Mouse (Mus musculus) kidney, postnatal 10 days (tissue): ENCODE measurements around the gene Snrk.

Source experiments
- DNase-seq: peaks from one replicate; pipeline ENCODE4 v3.0.0; 2021; ENCODE audit warnings: mixed read lengths

Gene Snrk

DNA sequence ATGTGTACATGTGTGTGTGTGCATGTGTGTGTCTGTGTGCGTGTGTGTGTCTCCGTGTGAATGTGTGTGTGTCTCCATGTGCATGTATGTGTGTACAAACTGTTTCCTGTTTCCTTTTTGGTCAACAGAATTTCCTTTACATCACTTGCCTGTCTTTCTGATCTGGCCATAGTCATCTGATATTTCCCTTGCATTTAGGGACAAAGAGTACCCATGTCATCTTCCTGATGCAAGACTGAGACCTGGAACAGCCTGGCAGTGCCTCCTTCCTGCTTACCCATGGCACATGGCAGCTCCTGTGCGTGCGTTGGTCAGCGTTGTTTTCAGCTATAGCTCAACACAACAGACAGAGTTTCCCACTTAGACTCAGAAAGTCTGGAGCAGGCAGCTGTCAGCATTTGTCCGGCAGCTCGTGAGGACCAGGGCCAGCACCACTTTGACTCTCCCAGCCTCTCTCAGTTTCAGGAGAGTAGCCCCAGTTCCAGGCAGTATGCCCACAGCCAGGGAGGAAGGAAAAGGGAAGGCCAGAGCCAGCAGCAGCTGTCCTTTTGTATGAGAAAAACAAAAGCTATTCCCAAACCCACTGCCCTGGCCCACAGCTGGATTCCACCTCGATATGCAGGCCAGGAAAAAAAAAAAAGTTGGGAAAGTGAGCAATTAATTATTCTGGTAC lies 7.4 kb upstream of the Snrk start:
- peak; percentile 68 for DNase-seq

DNA sequence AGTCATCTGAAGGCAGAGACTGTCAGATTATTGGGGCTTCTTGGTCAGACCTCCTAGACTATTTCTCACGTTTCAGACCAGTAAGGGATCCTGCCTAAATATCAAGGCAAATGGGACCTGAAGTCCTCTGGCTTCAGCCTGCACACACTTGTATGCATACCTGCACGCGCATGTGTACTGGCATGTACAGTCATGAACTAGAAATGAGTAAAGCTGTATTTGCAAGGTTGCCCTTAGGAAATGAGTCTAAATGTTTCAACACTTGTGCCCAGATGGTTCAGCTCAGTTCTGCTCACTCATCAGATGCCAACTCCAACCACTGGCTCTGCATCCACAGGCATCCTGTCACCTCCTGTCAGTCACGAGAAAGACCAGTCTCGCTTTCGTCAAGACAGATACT lies 6.6 kb upstream of the Snrk start:
- no peak for DNase-seq

DNA sequence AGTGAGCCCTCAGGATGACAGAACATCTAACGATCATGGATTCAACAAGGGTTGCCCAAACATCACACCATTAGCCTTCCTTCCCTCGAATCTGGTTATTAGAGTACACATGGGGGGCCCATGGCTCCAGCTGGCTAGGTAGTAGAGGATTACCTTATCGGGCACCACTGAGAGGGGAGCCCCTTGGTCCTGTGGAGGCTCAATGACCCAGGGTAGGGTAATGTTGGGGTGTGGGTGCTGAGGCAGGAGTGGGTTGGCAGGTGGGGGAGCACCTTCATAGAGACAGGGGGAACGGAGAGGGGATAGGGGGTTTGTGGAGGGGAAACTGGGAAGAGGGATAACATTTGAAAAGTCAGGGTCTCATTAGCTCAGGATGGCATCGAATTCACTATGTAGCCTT lies 6.1 kb upstream of the Snrk start:
- DNase-seq: no peak

DNA sequence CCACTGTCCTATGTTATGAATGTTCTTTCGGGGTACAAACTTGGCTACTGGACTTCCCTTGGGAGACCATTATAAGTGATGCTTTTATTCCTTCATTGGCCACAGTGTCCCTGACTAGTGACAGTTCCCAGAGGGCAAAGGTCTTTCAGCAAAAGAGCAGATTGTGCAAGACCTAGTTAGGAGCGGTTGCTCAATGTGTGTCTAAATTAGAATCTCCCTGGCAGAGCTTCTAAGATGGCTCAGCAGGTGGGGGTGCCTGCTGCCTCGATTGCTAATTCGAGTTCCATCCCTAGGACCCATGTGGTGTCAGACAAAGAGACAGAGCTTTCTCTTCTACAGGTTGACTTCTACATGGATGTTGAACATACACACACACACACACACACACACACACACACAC lies 1.5 kb upstream of the Snrk start:
- DNase-seq: no peak

DNA sequence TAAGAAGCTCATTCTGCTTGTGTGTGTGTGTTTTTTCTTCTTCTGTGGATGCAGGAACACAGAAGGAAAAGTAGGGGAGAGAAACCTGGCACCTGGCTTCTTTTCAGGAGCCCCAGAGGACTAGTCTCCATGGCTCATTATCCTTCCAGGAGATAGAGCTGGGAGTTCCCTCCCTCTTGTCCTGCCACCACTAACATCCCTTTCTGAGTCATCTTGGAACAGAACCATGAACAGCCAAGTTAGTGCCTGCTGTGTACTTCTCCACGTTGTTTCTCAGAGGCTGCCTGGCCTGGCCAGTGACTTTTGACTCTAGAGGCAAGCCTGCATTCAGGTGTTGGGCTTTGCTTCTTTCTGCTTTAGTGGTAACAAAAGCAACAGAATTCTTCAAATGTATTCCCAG lies 707 bp upstream of the Snrk start:
- no peak for DNase-seq

DNA sequence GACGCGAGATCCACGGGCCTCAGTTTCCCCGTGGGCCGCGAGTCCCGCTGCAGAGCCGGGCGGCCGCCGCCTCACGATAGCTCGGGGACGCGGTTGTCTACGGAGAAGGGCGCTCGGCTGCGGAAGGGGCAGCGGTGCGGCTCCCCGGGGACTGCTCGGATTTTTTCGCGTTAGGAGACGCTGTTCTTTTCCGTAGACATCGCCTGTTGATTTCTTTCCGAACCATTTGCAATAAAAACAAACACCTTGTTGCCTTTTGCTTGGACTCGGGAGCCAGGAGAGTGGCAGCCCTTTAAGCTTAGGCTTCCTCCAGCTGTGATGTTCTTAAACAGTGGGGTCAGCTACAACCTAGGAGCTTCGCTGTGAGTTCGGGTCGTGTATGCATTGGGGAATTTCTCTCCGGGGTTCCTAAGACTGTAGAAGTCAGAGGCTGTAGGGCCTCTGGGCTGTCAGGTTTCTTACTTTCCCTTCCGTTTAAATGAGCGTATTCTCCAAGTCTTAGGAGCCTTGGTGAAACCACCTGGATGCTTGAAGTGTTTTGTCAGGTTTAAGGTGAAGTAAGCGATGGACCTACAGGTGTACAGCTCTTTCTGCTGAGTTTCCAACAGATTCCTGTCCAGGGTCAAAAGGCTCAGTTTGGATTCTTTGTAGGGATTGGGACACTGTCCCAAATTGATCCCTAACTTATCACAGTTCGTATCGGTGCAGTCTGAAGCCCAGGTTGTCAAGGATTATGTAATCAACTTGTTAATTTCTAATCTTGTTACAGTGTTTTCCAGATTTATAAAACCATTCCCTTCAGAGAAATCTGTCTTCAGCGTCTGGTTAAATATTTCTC lies 845 bp downstream of the Snrk start:
- peak; percentile 65 for DNase-seq

DNA sequence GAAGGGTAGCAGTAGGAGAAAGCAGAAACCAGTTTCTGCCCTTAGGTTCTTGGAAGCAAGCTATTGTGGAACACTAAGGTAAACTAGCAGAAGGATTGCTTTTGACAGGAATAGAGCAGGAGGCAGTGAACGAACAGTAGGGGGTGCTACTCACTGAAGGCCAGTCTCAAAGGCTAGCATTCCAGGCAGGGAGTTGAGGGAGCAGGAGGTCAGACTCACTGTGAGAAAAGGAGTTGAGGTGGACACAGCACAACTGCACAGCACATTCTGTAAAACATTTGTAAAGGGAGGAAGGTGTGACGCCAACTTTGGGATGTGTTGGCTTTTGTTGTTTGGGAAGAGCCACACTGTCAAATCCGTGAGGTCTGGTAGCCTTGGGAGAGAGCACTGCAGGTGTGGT lies 3.0 kb downstream of the Snrk start:
- DNase-seq: peak; percentile 77

DNA sequence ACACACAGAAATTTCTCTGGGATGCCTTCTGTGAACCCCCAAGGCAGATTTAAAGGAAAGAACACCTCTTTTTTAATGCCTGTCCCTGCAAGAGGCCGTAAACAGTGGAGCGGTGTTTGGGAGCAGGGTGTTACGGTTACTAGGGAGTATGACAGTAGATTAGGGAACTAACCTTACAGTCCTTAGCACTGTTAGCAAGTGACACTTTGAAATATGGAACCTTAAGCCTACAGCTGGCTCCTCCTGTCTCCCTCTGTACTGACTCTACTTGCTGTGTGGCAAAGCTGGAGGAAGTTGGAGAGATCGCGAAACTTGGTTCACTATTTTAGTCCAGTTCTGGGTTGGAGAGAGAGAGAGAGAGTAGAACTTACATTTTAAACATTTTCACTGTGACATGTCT lies 5.0 kb downstream of the Snrk start:
- DNase-seq: no peak

DNA sequence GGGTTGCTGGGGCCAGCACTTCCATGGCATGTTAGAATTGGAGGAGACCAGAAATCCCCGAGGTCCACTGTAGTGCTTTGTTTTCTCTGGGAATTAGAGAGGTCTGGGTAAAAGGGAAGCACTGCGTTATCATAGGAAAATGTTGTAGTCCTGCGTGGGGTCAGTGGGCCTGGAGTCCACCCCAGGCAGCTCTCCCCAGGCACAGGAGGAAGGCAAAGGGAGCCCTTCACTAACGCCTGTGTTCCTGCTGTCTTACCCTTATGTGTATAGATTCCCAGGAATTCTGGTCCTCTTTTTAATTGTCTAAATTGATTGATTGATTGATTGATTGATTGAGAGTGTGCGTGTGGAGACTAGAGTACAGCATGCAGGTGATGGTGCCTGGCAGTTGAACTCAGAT lies 6.1 kb downstream of the Snrk start:
- DNase-seq: no peak

DNA sequence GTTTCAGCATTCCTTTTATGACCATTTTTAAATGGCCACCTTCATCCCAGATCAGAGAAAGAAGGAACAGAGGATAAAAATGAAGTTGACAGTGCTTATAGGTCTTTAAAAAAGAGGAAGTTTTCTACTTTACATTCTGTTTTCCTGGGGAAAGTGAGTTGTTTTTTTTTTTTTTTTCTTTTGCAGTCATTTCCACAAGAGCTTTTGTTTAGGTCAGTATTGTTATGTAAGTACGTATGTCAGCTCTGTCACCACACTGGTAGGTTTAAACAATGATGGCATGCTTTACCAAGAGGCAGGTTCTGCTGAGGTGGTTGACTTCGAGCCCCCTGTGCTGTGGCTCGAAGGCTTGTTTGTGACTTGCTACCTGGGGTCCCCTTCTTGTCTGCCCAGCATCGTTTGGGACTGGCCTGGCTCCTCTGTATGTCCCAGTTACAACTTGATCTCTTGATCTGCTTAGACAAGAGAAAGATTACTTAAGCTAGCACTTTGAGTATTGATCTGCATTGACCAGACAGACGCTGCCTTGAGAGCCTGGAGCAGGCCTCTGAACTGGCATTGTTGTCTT lies 8.7 kb downstream of the Snrk start:
- DNase-seq: no peak

DNA sequence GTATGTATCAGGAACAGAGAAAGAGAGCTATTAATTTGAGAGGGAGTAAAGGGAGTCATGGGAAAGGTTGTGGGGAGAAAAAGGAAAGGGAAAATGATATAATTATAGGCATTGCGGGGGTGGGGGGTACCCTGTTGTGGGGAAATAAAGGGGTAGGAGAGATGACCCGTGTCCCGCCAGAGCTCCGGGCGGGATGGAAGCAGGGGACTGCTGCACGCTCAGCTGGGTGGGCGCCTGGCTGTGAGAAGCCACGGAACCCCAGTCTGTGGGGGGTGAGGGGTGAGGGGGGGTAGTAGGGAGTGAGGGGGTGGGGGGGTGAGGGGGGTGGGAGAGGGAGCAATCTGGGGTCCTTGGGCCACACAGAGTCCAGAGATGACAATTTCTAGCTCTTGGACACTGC lies 9.7 kb downstream of the Snrk start:
- no peak for DNase-seq

DNA sequence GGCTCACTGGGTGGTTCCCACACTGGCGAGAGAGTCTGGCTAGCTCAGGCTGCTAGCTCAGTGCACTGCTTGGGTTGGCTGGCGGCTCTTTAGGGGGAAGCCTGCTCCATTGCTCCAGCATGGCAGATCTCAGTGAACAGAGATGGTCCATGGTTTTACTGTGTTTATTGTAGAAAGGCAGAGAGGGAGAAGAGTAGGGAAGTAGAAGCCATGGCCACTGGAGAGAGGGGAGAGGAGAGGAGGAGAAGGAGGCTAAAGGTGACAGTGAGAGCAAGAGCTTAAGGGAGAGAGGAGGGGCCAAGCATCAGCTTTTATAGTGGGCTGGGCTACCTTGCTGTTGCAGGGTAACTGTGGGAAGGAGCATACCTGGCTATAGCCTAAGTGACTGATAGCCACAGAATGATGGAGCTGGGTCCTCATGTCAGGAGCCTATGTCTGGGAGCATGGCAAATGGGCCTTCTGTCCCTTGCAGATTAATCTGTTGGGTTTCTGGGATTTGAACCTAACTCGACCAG lies 10.3 kb downstream of the Snrk start:
- DNase-seq: no peak

DNA sequence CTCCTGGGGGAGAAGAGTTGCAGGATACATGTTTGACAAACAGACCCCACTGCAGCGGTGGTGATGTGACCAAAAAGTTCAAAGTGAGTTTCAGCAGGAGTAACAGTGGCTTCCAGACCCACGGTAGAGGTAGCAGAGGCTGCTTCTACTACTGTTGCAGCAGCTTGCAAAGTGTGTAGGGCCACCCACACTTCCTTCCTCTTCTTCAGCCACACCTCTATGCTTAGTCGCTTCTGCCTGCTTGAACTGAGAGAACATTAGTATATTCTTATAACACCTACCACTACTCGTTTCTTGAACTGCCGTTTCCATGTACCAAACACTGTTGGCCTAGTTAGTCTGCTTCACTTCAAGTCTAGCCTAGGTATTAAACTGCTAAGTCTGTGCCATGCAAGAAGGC lies 11.6 kb downstream of the Snrk start:
- DNase-seq: no peak

DNA sequence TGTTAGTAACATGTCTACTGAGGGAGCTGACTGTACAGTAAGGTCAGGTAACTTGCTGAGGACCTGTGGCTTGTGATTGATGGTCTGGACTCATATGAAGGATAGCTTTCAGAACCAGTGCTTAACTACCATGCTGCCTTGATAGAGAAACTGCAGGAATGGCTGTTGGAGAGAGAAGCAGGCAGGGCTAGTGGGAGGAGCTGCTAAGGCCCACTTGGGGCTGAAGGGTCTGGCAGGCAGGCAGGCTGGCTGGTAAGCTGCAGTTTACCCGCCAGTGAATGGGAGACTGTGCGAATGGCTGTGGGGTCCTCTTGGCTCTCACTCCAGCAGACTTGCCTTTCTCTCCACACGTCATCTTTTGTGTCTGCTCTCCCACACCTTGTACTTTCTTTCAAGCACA lies 13.6 kb downstream of the Snrk start:
- DNase-seq: no peak

DNA sequence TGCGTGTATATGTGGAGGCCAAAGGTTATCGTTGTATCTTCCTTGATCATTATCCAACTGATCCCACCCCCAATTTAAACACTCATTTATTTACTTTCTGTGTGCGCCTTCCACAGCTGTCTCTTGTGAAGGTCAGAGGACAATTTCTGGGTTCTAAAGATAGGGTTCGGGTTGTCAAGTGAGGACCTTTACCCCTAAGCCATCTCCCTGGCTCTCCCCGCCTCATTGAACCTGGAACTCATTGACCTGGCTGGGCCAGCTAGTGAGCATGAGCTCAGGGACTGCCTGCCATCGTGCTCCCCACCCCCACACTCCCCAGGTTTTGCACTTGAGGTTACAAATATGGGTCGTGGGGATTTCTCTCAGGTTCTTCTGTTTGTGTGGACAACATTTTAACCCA lies 15.1 kb downstream of the Snrk start:
- DNase-seq: no peak

DNA sequence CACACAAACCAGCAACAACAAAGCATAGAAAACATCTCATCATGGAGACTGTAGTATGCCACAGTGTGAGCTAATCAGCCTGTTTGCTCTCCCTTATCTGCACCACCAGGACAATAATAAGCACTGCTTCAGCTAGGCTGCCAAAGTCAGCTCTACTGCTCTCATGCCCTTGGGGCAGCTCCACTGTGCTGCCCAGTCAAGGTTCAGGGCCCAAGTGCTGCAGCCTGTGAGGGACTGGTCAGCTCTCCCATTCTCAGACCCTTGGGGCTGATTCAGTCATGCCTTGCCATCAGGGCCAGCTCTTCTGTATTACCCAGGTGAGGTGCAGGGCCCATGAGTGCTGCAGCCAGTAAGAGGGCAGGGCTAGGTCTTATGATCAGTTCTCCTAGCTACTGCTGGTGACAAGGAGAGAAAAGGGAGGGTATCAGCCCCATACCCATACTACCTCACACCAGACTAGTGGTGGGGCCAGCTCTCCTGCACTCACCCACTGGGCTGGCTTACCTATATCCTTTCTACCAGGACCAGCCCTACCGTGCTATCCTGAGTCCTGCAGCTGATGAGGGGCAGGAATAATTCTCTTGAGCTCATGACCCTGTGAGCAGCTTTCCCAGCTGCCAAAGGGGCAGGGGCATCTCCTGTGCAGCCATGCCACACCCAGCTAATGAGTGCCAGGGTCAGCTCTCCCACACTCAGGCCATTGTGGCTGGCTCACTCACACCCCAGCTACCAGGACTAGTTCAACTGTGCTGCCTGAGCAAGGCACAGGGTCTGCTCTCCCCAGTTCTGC lies 18.2 kb downstream of the Snrk start:
- DNase-seq: no peak

DNA sequence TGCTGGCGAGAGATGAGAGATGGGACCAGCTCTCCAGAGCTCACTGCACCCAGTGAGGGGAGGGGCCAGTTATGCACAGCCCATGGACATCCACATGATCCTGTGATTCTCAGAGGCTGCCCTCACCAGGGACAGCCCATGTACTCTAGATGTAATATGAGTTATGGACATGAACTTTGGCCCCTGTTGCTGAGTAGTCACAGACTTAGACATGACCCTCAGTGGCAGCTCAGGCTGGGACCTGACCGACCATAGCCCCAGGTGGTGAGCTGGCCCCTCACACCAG lies 18.8 kb downstream of the Snrk start:
- DNase-seq: no peak

DNA sequence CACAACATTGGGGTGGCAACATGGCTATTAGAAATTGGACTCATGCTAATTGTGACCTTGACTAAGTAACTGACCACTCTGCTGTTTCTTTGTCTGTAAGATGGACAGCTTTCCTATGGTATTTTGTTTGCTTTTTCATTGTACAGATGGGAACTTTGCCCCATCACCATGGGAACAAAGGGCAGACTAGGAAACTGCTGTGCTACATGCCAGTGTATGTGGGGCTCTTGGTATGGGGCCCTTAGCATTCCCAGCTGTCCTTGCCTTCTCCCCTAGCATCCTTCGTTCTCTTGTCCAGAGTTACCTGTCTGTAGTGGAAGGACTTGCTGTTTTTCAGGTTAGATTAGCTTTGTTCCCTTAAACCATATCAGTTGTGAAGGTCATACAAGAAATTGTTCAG lies 20.9 kb downstream of the Snrk start:
- DNase-seq: no peak

DNA sequence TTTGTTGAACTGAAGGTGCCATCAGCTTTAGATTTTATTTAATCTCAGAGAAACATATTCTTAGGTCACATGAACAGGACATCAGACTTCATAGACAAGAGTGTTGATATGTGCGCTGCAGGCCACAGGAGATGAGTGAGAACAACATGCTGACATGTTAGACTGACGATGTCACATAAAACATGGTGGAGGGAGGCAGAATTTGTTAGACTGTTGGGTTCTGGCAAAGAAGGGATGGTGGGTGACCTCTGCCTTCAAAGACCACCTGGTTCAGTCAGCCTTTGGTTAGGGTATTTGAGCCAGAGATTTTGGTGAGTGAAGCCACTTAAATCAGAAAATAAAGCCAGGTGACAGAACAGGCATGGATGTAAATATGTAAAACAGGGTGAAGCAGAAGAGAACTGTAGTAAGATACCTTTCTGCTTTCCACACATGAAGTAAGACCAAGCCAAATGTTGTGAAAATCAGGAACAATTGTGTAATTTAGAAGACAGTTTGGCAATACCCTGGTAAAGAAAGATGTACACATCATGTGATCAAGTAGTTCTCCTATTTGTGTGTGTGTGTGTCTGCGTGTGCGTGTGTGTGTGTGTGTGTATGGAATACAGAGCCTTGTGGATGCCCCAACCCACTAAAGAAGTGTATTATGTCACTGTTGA lies 21.4 kb downstream of the Snrk start:
- DNase-seq: no peak

DNA sequence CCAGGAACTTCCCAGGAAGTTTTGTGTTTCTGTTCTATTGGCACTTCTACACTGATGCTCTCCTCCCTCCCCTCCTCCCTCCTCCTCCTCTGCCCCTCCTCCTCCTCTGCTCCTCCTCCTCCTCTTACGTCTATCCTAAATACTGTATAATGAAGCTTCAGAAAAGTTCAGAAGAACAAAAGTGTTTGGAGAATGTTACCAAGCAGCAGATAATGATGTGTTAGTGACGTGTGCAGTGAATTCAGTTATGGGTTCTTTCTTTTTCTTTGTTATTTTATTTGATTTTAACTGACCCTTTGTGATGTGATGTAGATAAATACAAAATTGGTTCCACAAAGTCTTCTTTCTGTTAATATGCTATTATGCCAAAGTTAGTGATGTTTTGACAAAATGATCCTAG lies 22.2 kb downstream of the Snrk start:
- no peak for DNase-seq

DNA sequence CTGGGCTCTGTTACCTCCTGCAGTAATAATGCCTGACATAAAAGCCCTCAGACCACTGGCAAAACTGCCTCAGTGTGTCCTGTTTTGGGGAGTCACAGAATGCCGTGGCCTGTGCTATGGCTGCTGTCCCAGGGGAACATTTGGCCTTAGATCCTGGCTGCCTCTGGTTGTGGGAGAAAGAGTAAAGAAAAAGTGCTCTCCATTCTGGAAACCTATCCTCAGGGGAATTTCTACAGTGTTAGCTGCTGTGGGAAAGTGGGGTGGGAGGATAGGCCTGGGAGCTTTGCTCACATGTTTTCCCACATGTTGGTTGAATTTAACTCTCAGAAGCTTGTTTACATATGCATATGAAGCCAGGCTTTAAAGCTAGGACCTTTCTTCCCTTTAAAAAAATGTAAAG lies 26.2 kb downstream of the Snrk start:
- no peak for DNase-seq

DNA sequence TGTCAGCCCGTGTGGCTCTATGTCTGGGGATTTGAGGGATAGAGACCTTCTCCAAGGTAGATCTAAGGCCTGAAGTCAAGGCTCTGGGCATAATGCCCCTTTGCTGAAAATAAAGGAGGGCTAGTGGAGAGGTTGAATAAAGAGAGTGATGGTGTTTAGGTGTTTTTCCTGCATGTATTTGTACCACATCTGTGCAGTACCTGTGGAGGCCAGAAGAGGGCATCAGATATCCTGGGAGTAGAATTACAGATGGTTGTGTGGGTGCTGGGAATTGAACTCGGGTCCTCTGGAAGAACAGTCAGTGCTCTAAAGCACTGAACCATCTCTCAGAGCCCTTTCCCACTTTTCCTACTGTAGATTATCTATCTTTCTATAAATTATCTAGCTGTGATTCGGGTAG lies 27.7 kb downstream of the Snrk start:
- DNase-seq: no peak

DNA sequence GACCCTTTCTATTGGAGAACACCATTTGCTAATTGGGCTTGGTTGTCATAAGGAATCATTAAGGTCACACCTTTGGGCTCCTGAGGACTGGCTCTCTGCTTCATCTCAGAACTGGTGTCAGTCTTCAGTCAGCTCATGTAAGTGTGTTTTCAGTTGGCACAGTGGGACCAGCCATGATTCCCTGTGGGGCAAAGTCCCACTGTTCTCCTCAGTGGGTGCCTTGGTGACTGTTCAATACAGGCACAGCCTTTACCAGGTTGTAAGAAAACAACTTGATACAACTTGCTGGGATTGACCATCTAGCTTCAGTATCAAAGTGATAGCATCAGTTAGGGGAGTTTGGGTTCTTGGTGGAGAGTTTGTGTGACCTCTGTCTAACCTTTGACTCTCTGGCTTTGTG lies 28.6 kb downstream of the Snrk start:
- no peak for DNase-seq
